Mouse (Mus musculus) ES-E14 (cell line): ENCODE results near the gene Iltifb.
"Not testable (repeated sequence)": the region's sequence is repeated elsewhere in the genome, so short reads cannot be mapped to it uniquely, and the experiment has no call there.

Experiments used
- HCFC1 ChIP-seq: IDR thresholded peaks from 2 replicates; pipeline ENCODE4 v1.6.1; 2012; ENCODE audit warnings: low read length, inconsistent platforms, borderline replicate concordance; ENCODE audit not compliant: insufficient read depth
- MAFK ChIP-seq: IDR thresholded peaks from 2 replicates; pipeline ENCODE4 v1.6.1; 2014; ENCODE audit warnings: mild to moderate bottlenecking, low read depth, low read length, inconsistent platforms; ENCODE audit not compliant: insufficient read depth

- not testable (repeated sequence) for TF ChIP-seq MAFK, HCFC1
Measured at GRCm38 (mm10) chr10:118332308-118332707, 37.5 kb upstream of the Iltifb start, which contains the start of gene Gm9044.
